Mouse (Mus musculus) urinary bladder, postnatal 14 days (tissue): ENCODE measurements around the gene Cts6.
A peak's percentile ranks its signal among the peaks of the same experiment; 100 is the strongest.
"Not testable (repeated sequence)": the region's sequence is repeated elsewhere in the genome, so short reads cannot be mapped to it uniquely, and the experiment has no call there.

Experiments used
- DNase-seq: peaks from one replicate; pipeline ENCODE4 v3.0.0; 2021; ENCODE audit warnings: low spot score

Cts6 gene

GRCm38 (mm10) chr13:61203310-61203709, at the start of gene Cts6:
Cts6 (minus strand) TSS chr13:61203410.
- DNase-seq = no peak

GRCm38 (mm10) chr13:61241076-61241947, 38.1 kb upstream of the Cts6 start:
- peak; percentile 38 for DNase-seq

- not testable (repeated sequence) for DNase-seq
Observed at GRCm38 (mm10) chr13:61185151-61185933, 17.9 kb downstream of the Cts6 start.

GRCm38 (mm10) chr13:61164622-61165021, 38.6 kb downstream of the Cts6 start:
- DNase-seq = no peak

GRCm38 (mm10) chr13:61164156-61164555, 39.1 kb downstream of the Cts6 start, which contains the start of gene Ctsr:
Ctsr (minus strand) TSS chr13:61164256.
- no peak for DNase-seq
